Mouse (Mus musculus): Measurements from ENCODE around the gene Gm42878. TPM values are rescaled to one million over a fixed set of nuclear protein-coding genes. Genes with fewer than 3 reads are reported as not detected.

Gene Gm42878
- polyA plus RNA-seq, 2 experiments from 2014 or later, result not detected

- ATAC-seq, result no peak
Observed at GRCm38 (mm10) chr5:121484801-121485200, 60.5 kb downstream of the Gm42878 start.

- no peak for ATAC-seq
Observed at GRCm38 (mm10) chr5:121477680-121478079, 67.6 kb downstream of the Gm42878 start.

GRCm38 (mm10) chr5:121476040-121476439 lies 69.2 kb downstream of the Gm42878 start:
- ATAC-seq, result no peak

- ATAC-seq, result no peak
Observed at GRCm38 (mm10) chr5:121474610-121475009, 70.7 kb downstream of the Gm42878 start.

- no peak for ATAC-seq
Observed at GRCm38 (mm10) chr5:121472411-121472810, 72.9 kb downstream of the Gm42878 start.

GRCm38 (mm10) chr5:121469566-121469965 lies 75.7 kb downstream of the Gm42878 start:
- ATAC-seq, result no peak

Other genes starting within 250 kb of the Gm42878 start
- 10 to 100 TPM; 33.7 to 38.3 TPM for gene Trafd1, start 159.8 kb downstream of the Gm42878 start, polyA plus RNA-seq (2017; shearing (Covaris generic))
- 10 to 100 TPM; 27.0 to 30.4 TPM for gene Naa25, start 147.5 kb downstream of the Gm42878 start, polyA plus RNA-seq (2017; shearing (Covaris generic))
- gene Tmem116, start 93.6 kb downstream of the Gm42878 start, polyA plus RNA-seq (2017; shearing (Covaris generic)), result 1 to 10 TPM in 1 of 2 experiments, under 1 TPM in 1; 0.71 to 1.2 TPM
- gene Erp29, start 93.0 kb downstream of the Gm42878 start, polyA plus RNA-seq (2017; shearing (Covaris generic)), result 10 to 100 TPM; 58.4 to 80.5 TPM
- gene Adam1b, start 42.0 kb downstream of the Gm42878 start, polyA plus RNA-seq (2017; shearing (Covaris generic)), result not detected
- gene Adam1a, start within 50 bp of the Gm42878 start, polyA plus RNA-seq (2017; shearing (Covaris generic)), result 1 to 10 TPM in 1 of 2 experiments, under 1 TPM in 1; 0.54 to 1.4 TPM
- gene Mapkapk5, start 423 bp upstream of the Gm42878 start, polyA plus RNA-seq (2017; shearing (Covaris generic)), result 10 to 100 TPM; 23.4 to 26.0 TPM
- 10 to 100 TPM in 1 of 2 experiments, 1 to 10 TPM in 1; 7.1 to 11.2 TPM for gene Aldh2, start 48.3 kb upstream of the Gm42878 start, polyA plus RNA-seq (2017; shearing (Covaris generic))
- gene Acad12, start 73.5 kb upstream of the Gm42878 start, polyA plus RNA-seq (2017; shearing (Covaris generic)), result 1 to 10 TPM; 1.2 TPM
- gene Acad10, start 115.0 kb upstream of the Gm42878 start, polyA plus RNA-seq (2017; shearing (Covaris generic)), result 1 to 10 TPM; 2.3 to 6.0 TPM
- 10 to 100 TPM; 11.5 to 14.1 TPM for gene Brap, start 115.1 kb upstream of the Gm42878 start, polyA plus RNA-seq (2017; shearing (Covaris generic))
- 10 to 100 TPM; 22.6 to 27.5 TPM for gene Atxn2, start 165.9 kb upstream of the Gm42878 start, polyA plus RNA-seq (2017; shearing (Covaris generic))

Measured in activated CD4-positive, CD25-positive, alpha-beta regulatory T cell, adult 4 months (primary cell).